Mouse (Mus musculus) cerebellum, adult 9-10 months (tissue): ENCODE results near the gene Psg19.
"Not testable (repeated sequence)": the region's sequence is repeated elsewhere in the genome, so short reads cannot be mapped to it uniquely, and the experiment has no call there.

ENCODE experiments used
- DNase-seq: peaks from one replicate; pipeline ENCODE4 v3.0.0; 2022

Psg19 gene

GRCm38 (mm10) chr7:18798420-18798819 lies at the start of gene Psg19:
Gene Psg19 (minus strand): TSS chr7:18798520.
- no peak for DNase-seq

GRCm38 (mm10) chr7:18844811-18845210 lies 46.5 kb upstream of the Psg19 start:
- DNase-seq, result no peak

- DNase-seq, result no peak
Observed at GRCm38 (mm10) chr7:18841174-18841567, 42.9 kb upstream of the Psg19 start.

GRCm38 (mm10) chr7:18840386-18841173 lies 42.3 kb upstream of the Psg19 start:
- peak; percentile 41 for DNase-seq

GRCm38 (mm10) chr7:18839865-18840264 lies 41.5 kb upstream of the Psg19 start, which contains the start of gene Mill2:
Gene Mill2 (plus strand): TSS chr7:18839966.
- DNase-seq, result peak; percentile 12

GRCm38 (mm10) chr7:18832298-18832697 lies 34.0 kb upstream of the Psg19 start:
- no peak for DNase-seq

GRCm38 (mm10) chr7:18829545-18829944 lies 31.2 kb upstream of the Psg19 start:
- no peak for DNase-seq

GRCm38 (mm10) chr7:18828592-18828991 lies 30.3 kb upstream of the Psg19 start:
- DNase-seq, result no peak

- DNase-seq, result no peak
Observed at GRCm38 (mm10) chr7:18827792-18828546, 29.6 kb upstream of the Psg19 start.

- no peak for DNase-seq
Observed at GRCm38 (mm10) chr7:18821507-18821906, 23.2 kb upstream of the Psg19 start, which contains the start of gene Psg17. Gene Psg17 (minus strand): TSS chr7:18821607.

GRCm38 (mm10) chr7:18818301-18818700 lies 20.0 kb upstream of the Psg19 start:
- DNase-seq, result no peak

- DNase-seq, result no peak
Observed at GRCm38 (mm10) chr7:18803526-18803925, 5.2 kb upstream of the Psg19 start.

- no peak for DNase-seq
Observed at GRCm38 (mm10) chr7:18799129-18799528, 809 bp upstream of the Psg19 start.

GRCm38 (mm10) chr7:18790671-18791070 lies 7.6 kb downstream of the Psg19 start:
- not testable (repeated sequence) for DNase-seq

GRCm38 (mm10) chr7:18781301-18781700 lies 17.0 kb downstream of the Psg19 start:
- not testable (repeated sequence) for DNase-seq

GRCm38 (mm10) chr7:18779337-18779781 lies 19.0 kb downstream of the Psg19 start:
- no peak for DNase-seq

GRCm38 (mm10) chr7:18762885-18763284 lies 35.4 kb downstream of the Psg19 start:
- DNase-seq, result not testable (repeated sequence)

- DNase-seq, result not testable (repeated sequence)
Observed at GRCm38 (mm10) chr7:18760152-18760551, 38.2 kb downstream of the Psg19 start.

- DNase-seq, result peak; percentile 45
Observed at GRCm38 (mm10) chr7:18749896-18750477, 48.3 kb downstream of the Psg19 start.

- DNase-seq, result no peak
Observed at GRCm38 (mm10) chr7:18748994-18749895, 49.1 kb downstream of the Psg19 start.

GRCm38 (mm10) chr7:18747420-18747819 lies 50.9 kb downstream of the Psg19 start:
- DNase-seq, result not testable (repeated sequence)

- no peak for DNase-seq
Observed at GRCm38 (mm10) chr7:18746189-18746860, 52.0 kb downstream of the Psg19 start.
